Mouse (Mus musculus) retina, embryonic 14.5 days (tissue): ENCODE measurements around the gene Aatf.
"Not testable (repeated sequence)": the region's sequence is repeated elsewhere in the genome, so short reads cannot be mapped to it uniquely, and the experiment has no call there.

ENCODE experiments used
- DNase-seq: peaks from one replicate; pipeline ENCODE4 v3.0.0-alpha.2; 2015; ENCODE audit warnings: low spot score

The Aatf gene

GRCm38 (mm10) chr11:84434879-84435278, 78.4 kb downstream of the Aatf start:
- DNase-seq, result peak; percentile 30

GRCm38 (mm10) chr11:84430336-84430735, 83.0 kb downstream of the Aatf start:
- DNase-seq, result no peak

GRCm38 (mm10) chr11:84429581-84429980, 83.7 kb downstream of the Aatf start:
- peak; percentile 90 for DNase-seq

- no peak for DNase-seq
Measured at GRCm38 (mm10) chr11:84426633-84426998, 86.7 kb downstream of the Aatf start.

GRCm38 (mm10) chr11:84425736-84426632, 87.3 kb downstream of the Aatf start:
- DNase-seq, result no peak

- no peak for DNase-seq
Measured at GRCm38 (mm10) chr11:84420779-84421178, 92.5 kb downstream of the Aatf start.

GRCm38 (mm10) chr11:84413111-84413510, 100.2 kb downstream of the Aatf start:
- peak; percentile 31 for DNase-seq

- DNase-seq, result no peak
Measured at GRCm38 (mm10) chr11:84412201-84412934, 101.0 kb downstream of the Aatf start.

GRCm38 (mm10) chr11:84411642-84412018, 101.7 kb downstream of the Aatf start:
- DNase-seq, result no peak

GRCm38 (mm10) chr11:84410879-84411641, 102.3 kb downstream of the Aatf start:
- no peak for DNase-seq

- DNase-seq, result no peak
Measured at GRCm38 (mm10) chr11:84410383-84410782, 102.9 kb downstream of the Aatf start.

- no peak for DNase-seq
Measured at GRCm38 (mm10) chr11:84406733-84407132, 106.6 kb downstream of the Aatf start.

- DNase-seq, result no peak
Measured at GRCm38 (mm10) chr11:84395010-84395409, 118.3 kb downstream of the Aatf start.

- no peak for DNase-seq
Measured at GRCm38 (mm10) chr11:84393571-84393970, 119.8 kb downstream of the Aatf start.

- not testable (repeated sequence) for DNase-seq
Measured at GRCm38 (mm10) chr11:84392066-84392465, 121.3 kb downstream of the Aatf start.

GRCm38 (mm10) chr11:84391126-84391525, 122.2 kb downstream of the Aatf start:
- DNase-seq, result no peak

- no peak for DNase-seq
Measured at GRCm38 (mm10) chr11:84389332-84389731, 124.0 kb downstream of the Aatf start.

- DNase-seq, result peak; percentile 67
Measured at GRCm38 (mm10) chr11:84383891-84384290, 129.4 kb downstream of the Aatf start.

- DNase-seq, result peak; percentile 80
Measured at GRCm38 (mm10) chr11:84382450-84382849, 130.9 kb downstream of the Aatf start.

- peak; percentile 58 for DNase-seq
Measured at GRCm38 (mm10) chr11:84376510-84377365, 136.6 kb downstream of the Aatf start.

- no peak for DNase-seq
Measured at GRCm38 (mm10) chr11:84375951-84376496, 137.3 kb downstream of the Aatf start.
